ENCODE assay signal across 14 mouse cellular contexts in genomic region chr3:32660276-32660675, GRCm38 (mm10). TPM values are rescaled to one million over a fixed set of nuclear protein-coding genes. Genes with fewer than 3 reads are reported as not detected.
DNase-seq lines count a peak whose midpoint lies in the region; ATAC-seq lines count a peak whose summit lies in the region.
"Had no signal": no experiment of that assay in that cellular context is flagged by ENCODE, and none has a peak within 500 bp of the region (broad histone marks: within the 10 kb centered on the region; RNA-seq: fewer than 3 reads in every experiment).

No protein-coding gene starts in this region.

- H3K9me3 ChIP-seq in forebrain, embryonic 14.5 days (replicated peaks; ENCODE audit: control insufficient read depth, low read length): no peaks in the 10 kb centered on the region
- no peaks in the 10 kb centered on the region for H3K9me3 ChIP-seq in forebrain, embryonic 15.5 days
- 0 out of 2 replicates have a peak, but pooled peaks cover 2% of the 10 kb centered on the region for H3K9me3 ChIP-seq in lung, embryonic 16.5 days (ENCODE audit: control insufficient read depth, low read length)
- H3K9me3 ChIP-seq: hindbrain, embryonic 12.5 days; neural tube, embryonic 13.5 days had no signal

- H3K9ac ChIP-seq in forebrain, embryonic 14.5 days (ENCODE audit: low read length): no peak overlapping the region
- H3K9ac ChIP-seq in forebrain, embryonic 15.5 days (replicated peaks): no peak overlapping the region
- no peak overlapping the region for H3K9ac ChIP-seq in lung, embryonic 16.5 days (ENCODE audit: low read length)
- H3K9ac ChIP-seq: hindbrain, embryonic 12.5 days; neural tube, embryonic 13.5 days had no signal

- H3K4me2 ChIP-seq in forebrain, embryonic 14.5 days (ENCODE audit: low read length): no peak overlapping the region
- H3K4me2 ChIP-seq in forebrain, embryonic 15.5 days (replicated peaks): no peak overlapping the region
- no peak overlapping the region for H3K4me2 ChIP-seq in lung, embryonic 16.5 days (ENCODE audit: low read depth, low read length)
- H3K4me2 ChIP-seq: hindbrain, embryonic 12.5 days; neural tube, embryonic 13.5 days had no signal

- H3K4me3 ChIP-seq in forebrain, embryonic 14.5 days (ENCODE audit: low read depth, low read length): no peak overlapping the region
- H3K4me3 ChIP-seq in forebrain, embryonic 15.5 days: no peak overlapping the region
- H3K4me3 ChIP-seq in lung, embryonic 16.5 days (ENCODE audit: low read length): no peak overlapping the region
- H3K4me3 ChIP-seq: hindbrain, embryonic 12.5 days; neural tube, embryonic 13.5 days had no signal

- no peaks in the 10 kb centered on the region for H3K36me3 ChIP-seq in forebrain, embryonic 14.5 days (ENCODE audit: control insufficient read depth, insufficient read depth, low read length)
- H3K36me3 ChIP-seq in forebrain, embryonic 15.5 days: no peaks in the 10 kb centered on the region
- H3K36me3 ChIP-seq in lung, embryonic 16.5 days (ENCODE audit: control insufficient read depth, insufficient read depth, low read length): no peaks in the 10 kb centered on the region
- H3K36me3 ChIP-seq: hindbrain, embryonic 12.5 days; neural tube, embryonic 13.5 days had no signal

- no peaks in the 10 kb centered on the region for H3K4me1 ChIP-seq in forebrain, embryonic 14.5 days (ENCODE audit: control insufficient read depth, insufficient read depth, low read length)
- no peaks in the 10 kb centered on the region for H3K4me1 ChIP-seq in forebrain, embryonic 15.5 days
- H3K4me1 ChIP-seq in lung, embryonic 16.5 days (replicated peaks; ENCODE audit: control insufficient read depth, insufficient read depth, low read length): peaks cover 14% of the 10 kb centered on the region; the same call in 1 of the 2 replicates
- H3K4me1 ChIP-seq: hindbrain, embryonic 12.5 days; neural tube, embryonic 13.5 days had no signal

- ATAC-seq in forebrain, embryonic 14.5 days: 0 out of 2 replicates have a peak, but pooled peaks have one; percentile 20
- ATAC-seq in forebrain, embryonic 15.5 days (replicated peaks): no peak
- 0 out of 2 replicates have a peak, but pooled peaks have one; percentile 15 for ATAC-seq in lung, embryonic 16.5 days (ENCODE audit: low read depth)

- WGBS in forebrain, embryonic 14.5 days: 71% methylated on average over 8 of the region's 8 CpGs
- 60% methylated on average over 8 of the region's 8 CpGs for WGBS in forebrain, embryonic 15.5 days
- 48% methylated on average over 8 of the region's 8 CpGs for WGBS in lung, embryonic 16.5 days

- H3K27ac ChIP-seq in forebrain, embryonic 14.5 days (ENCODE audit: low read depth, low read length): no peak overlapping the region
- H3K27ac ChIP-seq in forebrain, embryonic 15.5 days (replicated peaks): no peak overlapping the region
- peak overlapping the region; percentile 76 for H3K27ac ChIP-seq in lung, embryonic 16.5 days (ENCODE audit: low read length)
- H3K27ac ChIP-seq: hindbrain, embryonic 12.5 days; macrophage; neural tube, embryonic 13.5 days had no signal

- H3K27me3 ChIP-seq in forebrain, embryonic 14.5 days (replicated peaks; ENCODE audit: control insufficient read depth, insufficient read depth, low read length): no peaks in the 10 kb centered on the region
- H3K27me3 ChIP-seq in forebrain, embryonic 15.5 days: no peaks in the 10 kb centered on the region
- no peaks in the 10 kb centered on the region for H3K27me3 ChIP-seq in lung, embryonic 16.5 days (ENCODE audit: control insufficient read depth, insufficient read depth, low read depth, low read length)
- H3K27me3 ChIP-seq: hindbrain, embryonic 12.5 days; neural tube, embryonic 13.5 days had no signal

- DNase-seq in forebrain, embryonic 14.5 days (ENCODE audit: low spot score): no peak
- DNase-seq in lung, postnatal 4 days: no peak
- peak; percentile 10 for DNase-seq in CD4-positive helper T cell, adult 2 months (ENCODE audit: low read depth, low spot score)
- peak; percentile 70 for DNase-seq in brain, adult 2 months (ENCODE audit: low read depth, low spot score)
- DNase-seq in layer of hippocampus, postnatal 14 days (ENCODE audit: low spot score in 2 of 2): no peak
- DNase-seq in urinary bladder, adult 2 months (ENCODE audit: low spot score): no peak
- DNase-seq: cerebellum, adult 8-10 months; kidney, postnatal 4 days; left cerebral cortex, postnatal 4 days had no signal

RNA-seq across cellular contexts. Expression of gene Gnb4, which starts 43.9 kb away (rescaled TPM):
- polyA plus RNA-seq in forebrain, embryonic 14.5 days (2014; fragmentation: Nextera tagmentation; extraction: Ambion mirVana): 73.0 and 81.5 TPM in 2 replicates
- polyA plus RNA-seq in forebrain, embryonic 15.5 days (2015; fragmentation: Nextera tagmentation; extraction: Ambion mirVana): 70.9 and 71.8 TPM in 2 replicates
- polyA plus RNA-seq in lung, embryonic 16.5 days (2015; fragmentation: Nextera tagmentation; extraction: Ambion mirVana): 83.1 and 89.1 TPM in 2 replicates
- total RNA-seq in layer of hippocampus, postnatal 14 days (2021): 10 to 100 TPM; 42.7 to 43.7 TPM
- 36.6 and 40.9 TPM in 2 replicates for polyA plus RNA-seq in urinary bladder, adult 2 months (2012; rRNA removed)

RNA-seq across cellular contexts. Expression of gene Actl6a, which starts 45.8 kb away (rescaled TPM):
- 130 and 153 TPM in 2 replicates for polyA plus RNA-seq in forebrain, embryonic 14.5 days (2014; fragmentation: Nextera tagmentation; extraction: Ambion mirVana)
- polyA plus RNA-seq in forebrain, embryonic 15.5 days (2015; fragmentation: Nextera tagmentation; extraction: Ambion mirVana): 126 and 139 TPM in 2 replicates
- polyA plus RNA-seq in lung, embryonic 16.5 days (2015; fragmentation: Nextera tagmentation; extraction: Ambion mirVana): 152 and 155 TPM in 2 replicates
- total RNA-seq in layer of hippocampus, postnatal 14 days (2021): 10 to 100 TPM; 18.8 to 19.9 TPM
- polyA plus RNA-seq in urinary bladder, adult 2 months (2012; rRNA removed): 28.2 and 31.9 TPM in 2 replicates

Comparison
In these comparisons a context has a peak if more than half of its experiments do, and no peak if none do; other contexts are left out.
1. DNase-seq: peak in CD4-positive helper T cell, adult 2 months (single experiment) and brain, adult 2 months (single experiment); none in forebrain, embryonic 14.5 days (single experiment), lung, postnatal 4 days (0 of 2), layer of hippocampus, postnatal 14 days (0 of 2) and urinary bladder, adult 2 months (single experiment).